Mouse (Mus musculus) E14TG2a.4 (cell line): Measurements from ENCODE around the gene Ap1m1.
A peak's percentile ranks its signal among the peaks of the same experiment; 100 is the strongest.

Source experiments
- CTCF ChIP-seq: conservative IDR thresholded peaks from 2 replicates; pipeline ENCODE4 v1.5.1; 2014; ENCODE audit warnings: low read length
- NANOG ChIP-seq: IDR thresholded peaks from 2 replicates; pipeline ENCODE4 v1.6.1; 2014; ENCODE audit warnings: borderline replicate concordance, low read length, mixed read lengths
- POU5F1 ChIP-seq: IDR thresholded peaks from 2 replicates; pipeline ENCODE4 v1.6.1; 2014; ENCODE audit warnings: low read length, borderline replicate concordance

DNA sequence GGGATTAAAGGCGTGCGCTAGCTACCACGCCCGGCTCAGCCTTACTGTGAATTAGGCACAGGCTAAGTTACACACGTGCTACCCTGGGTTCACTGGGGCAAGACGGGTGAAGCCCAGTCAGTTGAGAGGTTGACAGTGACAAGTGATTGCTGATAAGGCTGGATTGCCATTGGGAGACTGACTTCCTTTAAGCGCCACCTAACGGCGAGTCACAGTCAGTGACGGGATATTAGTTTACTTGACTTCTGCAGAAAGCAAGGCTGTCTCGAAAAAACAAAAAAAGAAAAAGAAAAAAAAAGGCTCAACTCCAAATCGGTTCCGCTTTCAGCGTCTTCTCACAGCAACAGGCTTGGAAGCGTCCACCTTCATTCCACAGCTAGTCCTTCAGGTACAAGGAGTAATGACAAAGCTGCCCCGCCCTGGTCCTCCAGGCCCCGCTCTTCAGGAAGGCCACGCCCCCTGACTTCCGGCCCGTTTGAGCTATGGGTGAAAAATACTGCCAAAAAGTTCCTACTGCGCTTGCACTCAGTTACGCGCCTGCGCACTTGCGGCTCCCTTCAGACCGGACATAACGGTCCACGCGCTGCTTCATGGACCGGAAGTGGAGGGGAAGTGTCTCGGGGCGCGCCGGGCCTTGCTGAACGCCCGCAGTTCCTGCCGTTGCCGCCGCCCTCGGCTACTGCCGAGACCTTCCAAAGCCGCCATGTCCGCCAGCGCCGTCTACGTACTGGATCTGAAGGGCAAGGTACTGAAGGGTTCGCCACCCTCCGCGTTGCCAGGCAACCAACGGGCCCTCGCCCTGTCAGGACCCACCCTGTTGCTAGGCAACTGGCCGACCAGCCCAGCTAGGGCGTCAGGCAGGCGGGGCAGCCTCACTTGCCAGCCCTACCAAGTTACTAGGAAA is at the start of gene Ap1m1:
- TF ChIP-seq CTCF (peak; percentile 71), POU5F1 (no peak), NANOG (no peak)
